Mouse (Mus musculus): ENCODE measurements at regions not wholly inside any gene's neighbourhood (a gene's known extent, or its start where the extent isn't known, plus 50 kb on each side); places are given as distances from the start of the nearest gene placed in this dataset.
"Not testable (repeated sequence)": the region's sequence is repeated elsewhere in the genome, so short reads cannot be mapped to it uniquely, and the experiment has no call there.

- 84% methylated on average over 5 of the region's 5 CpGs for WGBS
- Histone ChIP-seq H3K27me3 (ENCODE audit: control insufficient read depth, insufficient read depth, low read length) (no peaks in the 10 kb centered on the region), H3K9me3 (replicated peaks; ENCODE audit: control insufficient read depth, low read length) (no peaks in the 10 kb centered on the region), H3K9ac (ENCODE audit: low read length) (no peak overlapping the region), H3K36me3 (ENCODE audit: control insufficient read depth, insufficient read depth) (no peaks in the 10 kb centered on the region), H3K4me2 (ENCODE audit: low read depth, low read length) (no peak overlapping the region), H3K27ac (ENCODE audit: low read length) (no peak overlapping the region), H3K4me3 (ENCODE audit: low read length) (no peak overlapping the region), H3K4me1 (ENCODE audit: control insufficient read depth, insufficient read depth, low read length) (no peaks in the 10 kb centered on the region)
- no peak for ATAC-seq (replicated peaks; ENCODE audit: extremely low read depth, insufficient read depth, low FRiP score)
Observed at GRCm38 (mm10) chr2:71597956-71598355, 51.4 kb upstream of the Dlx2 start.

GRCm38 (mm10) chr2:71598368-71598767 lies 51.8 kb upstream of the Dlx2 start:
- WGBS = 54% methylated on average over 10 of the region's 10 CpGs
- ATAC-seq (replicated peaks; ENCODE audit: extremely low read depth, insufficient read depth, low FRiP score) = no peak
- Histone ChIP-seq H3K9me3 (replicated peaks; ENCODE audit: control insufficient read depth, low read length) (no peaks in the 10 kb centered on the region), H3K36me3 (ENCODE audit: control insufficient read depth, insufficient read depth) (no peaks in the 10 kb centered on the region), H3K4me3 (ENCODE audit: low read length) (no peak overlapping the region), H3K4me2 (ENCODE audit: low read depth, low read length) (peak overlapping the region; percentile 26; the same call in 1 of the 2 replicates), H3K27me3 (ENCODE audit: control insufficient read depth, insufficient read depth, low read length) (no peaks in the 10 kb centered on the region), H3K9ac (ENCODE audit: low read length) (no peak overlapping the region), H3K4me1 (ENCODE audit: control insufficient read depth, insufficient read depth, low read length) (no peaks in the 10 kb centered on the region), H3K27ac (ENCODE audit: low read length) (no peak overlapping the region)

GRCm38 (mm10) chr2:71598778-71599177 lies 52.2 kb upstream of the Dlx2 start:
- no peaks in the 10 kb centered on the region for H3K9me3 ChIP-seq (replicated peaks; ENCODE audit: control insufficient read depth, low read length)
- no peak overlapping the region for H3K4me3 ChIP-seq (ENCODE audit: low read length)
- peak overlapping the region; percentile 26; the same call in 1 of the 2 replicates for H3K4me2 ChIP-seq (ENCODE audit: low read depth, low read length)
- no peaks in the 10 kb centered on the region for H3K27me3 ChIP-seq (ENCODE audit: control insufficient read depth, insufficient read depth, low read length)
- H3K27ac ChIP-seq (ENCODE audit: low read length) = no peak overlapping the region
- no peaks in the 10 kb centered on the region for H3K4me1 ChIP-seq (ENCODE audit: control insufficient read depth, insufficient read depth, low read length)
- no peak overlapping the region for H3K9ac ChIP-seq (ENCODE audit: low read length)
- peak; percentile 87 for ATAC-seq (replicated peaks; ENCODE audit: extremely low read depth, insufficient read depth, low FRiP score)
- 19% methylated on average over 5 of the region's 5 CpGs for WGBS
- no peaks in the 10 kb centered on the region for H3K36me3 ChIP-seq (ENCODE audit: control insufficient read depth, insufficient read depth)

- WGBS = 31% methylated on average over 7 of the region's 7 CpGs
- H3K36me3 ChIP-seq (ENCODE audit: control insufficient read depth, insufficient read depth) = no peaks in the 10 kb centered on the region
- peak; percentile 74 for ATAC-seq (replicated peaks; ENCODE audit: extremely low read depth, insufficient read depth, low FRiP score)
- no peak overlapping the region for H3K27ac ChIP-seq (ENCODE audit: low read length)
- no peak overlapping the region for H3K4me3 ChIP-seq (ENCODE audit: low read length)
- no peak overlapping the region for H3K4me2 ChIP-seq (ENCODE audit: low read depth, low read length)
- no peaks in the 10 kb centered on the region for H3K9me3 ChIP-seq (replicated peaks; ENCODE audit: control insufficient read depth, low read length)
- H3K27me3 ChIP-seq (ENCODE audit: control insufficient read depth, insufficient read depth, low read length) = no peaks in the 10 kb centered on the region
- no peak overlapping the region for H3K9ac ChIP-seq (ENCODE audit: low read length)
- H3K4me1 ChIP-seq (ENCODE audit: control insufficient read depth, insufficient read depth, low read length) = no peaks in the 10 kb centered on the region
Observed at GRCm38 (mm10) chr2:71600213-71600612, 53.7 kb upstream of the Dlx2 start.

GRCm38 (mm10) chr2:71600999-71601398 lies 54.4 kb upstream of the Dlx2 start:
- no peak overlapping the region for H3K27ac ChIP-seq (ENCODE audit: low read length)
- no peak overlapping the region for H3K4me3 ChIP-seq (ENCODE audit: low read length)
- 0 out of 2 replicates have a peak, but pooled peaks cover 2% of the 10 kb centered on the region for H3K9me3 ChIP-seq (replicated peaks; ENCODE audit: control insufficient read depth, low read length)
- no peaks in the 10 kb centered on the region for H3K27me3 ChIP-seq (ENCODE audit: control insufficient read depth, insufficient read depth, low read length)
- no peak overlapping the region for H3K4me2 ChIP-seq (ENCODE audit: low read depth, low read length)
- WGBS = 86% methylated on average over 1 of the region's 1 CpGs
- no peaks in the 10 kb centered on the region for H3K4me1 ChIP-seq (ENCODE audit: control insufficient read depth, insufficient read depth, low read length)
- H3K36me3 ChIP-seq (ENCODE audit: control insufficient read depth, insufficient read depth) = no peaks in the 10 kb centered on the region
- no peak overlapping the region for H3K9ac ChIP-seq (ENCODE audit: low read length)
- ATAC-seq (replicated peaks; ENCODE audit: extremely low read depth, insufficient read depth, low FRiP score) = no peak

- not testable (repeated sequence) for H3K4me1 ChIP-seq (ENCODE audit: control insufficient read depth, insufficient read depth, low read length); H3K4me3 ChIP-seq (ENCODE audit: low read length); H3K36me3 ChIP-seq (ENCODE audit: control insufficient read depth, insufficient read depth); H3K27me3 ChIP-seq (ENCODE audit: control insufficient read depth, insufficient read depth, low read length); H3K9ac ChIP-seq (ENCODE audit: low read length); H3K9me3 ChIP-seq (replicated peaks; ENCODE audit: control insufficient read depth, low read length); H3K27ac ChIP-seq (ENCODE audit: low read length); ATAC-seq (replicated peaks; ENCODE audit: extremely low read depth, insufficient read depth, low FRiP score); H3K4me2 ChIP-seq (ENCODE audit: low read depth, low read length)
- 88% methylated on average over 8 of the region's 8 CpGs for WGBS
Observed at GRCm38 (mm10) chr2:71603796-71604195, 57.2 kb upstream of the Dlx2 start.

- no peak for ATAC-seq (replicated peaks; ENCODE audit: extremely low read depth, insufficient read depth, low FRiP score)
- Histone ChIP-seq H3K27ac (ENCODE audit: low read length) (no peak overlapping the region), H3K4me1 (ENCODE audit: control insufficient read depth, insufficient read depth, low read length) (peaks cover under 1% of the 10 kb centered on the region; the same call in 1 of the 2 replicates), H3K9ac (ENCODE audit: low read length) (no peak overlapping the region), H3K9me3 (replicated peaks; ENCODE audit: control insufficient read depth, low read length) (0 out of 2 replicates have a peak, but pooled peaks cover 2% of the 10 kb centered on the region), H3K4me2 (ENCODE audit: low read depth, low read length) (no peak overlapping the region), H3K4me3 (ENCODE audit: low read length) (no peak overlapping the region), H3K27me3 (ENCODE audit: control insufficient read depth, insufficient read depth, low read length) (no peaks in the 10 kb centered on the region), H3K36me3 (ENCODE audit: control insufficient read depth, insufficient read depth) (no peaks in the 10 kb centered on the region)
- WGBS = 90% methylated on average over 1 of the region's 1 CpGs
Observed at GRCm38 (mm10) chr2:71605606-71606005, 59.1 kb upstream of the Dlx2 start.

GRCm38 (mm10) chr2:71607087-71607502 lies 60.5 kb upstream of the Dlx2 start:
- Histone ChIP-seq H3K27ac (ENCODE audit: low read length) (no peak overlapping the region), H3K27me3 (ENCODE audit: control insufficient read depth, insufficient read depth, low read length) (no peaks in the 10 kb centered on the region), H3K9me3 (replicated peaks; ENCODE audit: control insufficient read depth, low read length) (0 out of 2 replicates have a peak, but pooled peaks cover 2% of the 10 kb centered on the region), H3K36me3 (ENCODE audit: control insufficient read depth, insufficient read depth) (no peaks in the 10 kb centered on the region), H3K4me2 (ENCODE audit: low read depth, low read length) (no peak overlapping the region), H3K4me3 (ENCODE audit: low read length) (no peak overlapping the region), H3K9ac (ENCODE audit: low read length) (no peak overlapping the region), H3K4me1 (ENCODE audit: control insufficient read depth, insufficient read depth, low read length) (peaks cover 3% of the 10 kb centered on the region; the same call in 1 of the 2 replicates)
- WGBS = 64% methylated on average over 3 of the region's 3 CpGs
- no peak for ATAC-seq (replicated peaks; ENCODE audit: extremely low read depth, insufficient read depth, low FRiP score)

GRCm38 (mm10) chr2:71613216-71613615 lies 66.7 kb upstream of the Dlx2 start:
- Histone ChIP-seq H3K4me2 (ENCODE audit: low read depth, low read length) (no peak overlapping the region), H3K9ac (ENCODE audit: low read length) (no peak overlapping the region), H3K9me3 (replicated peaks; ENCODE audit: control insufficient read depth, low read length) (no peaks in the 10 kb centered on the region), H3K27me3 (ENCODE audit: control insufficient read depth, insufficient read depth, low read length) (no peaks in the 10 kb centered on the region), H3K4me3 (ENCODE audit: low read length) (no peak overlapping the region), H3K36me3 (ENCODE audit: control insufficient read depth, insufficient read depth) (no peaks in the 10 kb centered on the region), H3K4me1 (ENCODE audit: control insufficient read depth, insufficient read depth, low read length) (peaks cover 3% of the 10 kb centered on the region; the same call in 1 of the 2 replicates), H3K27ac (ENCODE audit: low read length) (no peak overlapping the region)
- no peak for ATAC-seq (replicated peaks; ENCODE audit: extremely low read depth, insufficient read depth, low FRiP score)
- 56% methylated on average over 2 of the region's 2 CpGs for WGBS

Data from heart, embryonic 16.5 days (tissue).